Mouse (Mus musculus) mouse trophoblast stem cell (cell line): Measurements from ENCODE around the gene Gpr137.

Experiments used
- in situ Hi-C, 2 experiments: fragments of 300-500 bp; cut with MseI, MboI; formaldehyde crosslinking; loops; 2 replicates in 1 of 2; 3 replicates in 1 of 2; pipeline ENCODE4 v1.15.1; 2025

Gpr137 gene

GRCm38 (mm10) chr19:6941372-6942248 is 670 bp downstream of the Gpr137 start, which contains the start of gene Bad:
Gene Bad, plus strand, starts transcription at chr19:6941861.
- in situ Hi-C loops = no loop called here

- in situ Hi-C loops = no loop called here
Measured at GRCm38 (mm10) chr19:6940396-6941351, 1.6 kb downstream of the Gpr137 start.

GRCm38 (mm10) chr19:6939106-6940002 is 2.9 kb downstream of the Gpr137 start:
- in situ Hi-C loops = no loop called here

DNA sequence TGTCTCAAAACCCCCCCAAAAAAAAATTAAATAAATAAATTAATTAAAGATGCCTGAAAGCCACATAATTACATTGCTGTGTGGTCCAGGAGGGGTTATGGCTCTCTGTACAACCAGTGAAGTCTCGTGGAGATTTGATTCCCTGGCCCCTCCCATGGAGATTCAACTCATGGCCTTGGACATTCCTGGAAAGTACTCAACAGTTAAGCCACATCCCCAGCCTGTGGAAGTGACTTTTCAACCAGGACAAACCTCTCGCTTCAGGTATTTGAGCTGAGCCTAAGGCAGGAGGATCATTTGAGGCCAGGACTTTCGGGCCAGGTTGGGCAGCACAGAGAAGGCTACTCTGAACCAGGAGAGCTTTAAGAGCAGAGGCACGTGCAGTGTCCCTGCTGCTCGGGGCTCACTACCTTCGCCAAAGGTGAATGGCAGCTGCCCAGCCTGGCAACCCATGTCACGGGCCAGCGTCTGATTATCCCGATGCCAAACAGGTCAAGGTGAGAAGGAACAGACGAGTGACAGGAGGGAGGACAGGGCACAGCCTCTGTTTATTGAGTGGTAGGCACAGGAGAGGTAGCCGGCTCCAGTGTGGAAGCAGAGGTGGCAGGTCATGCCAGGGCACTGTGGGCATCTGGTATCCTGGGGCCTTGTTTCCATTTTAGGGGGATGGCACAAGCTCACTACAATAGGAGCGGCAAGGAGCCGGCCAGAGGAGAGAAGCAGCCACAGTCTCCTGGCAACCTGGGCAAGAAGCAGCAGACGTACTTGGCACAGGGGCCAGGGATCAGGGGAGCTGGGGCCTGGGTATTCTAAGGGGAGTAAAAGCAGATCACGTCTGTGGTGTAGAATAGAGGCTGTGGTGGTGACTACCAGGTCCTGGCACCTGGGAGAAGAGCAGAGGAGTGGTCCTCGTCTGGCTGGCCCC is 4.5 kb downstream of the Gpr137 start:
- in situ Hi-C loops = no loop called here

DNA sequence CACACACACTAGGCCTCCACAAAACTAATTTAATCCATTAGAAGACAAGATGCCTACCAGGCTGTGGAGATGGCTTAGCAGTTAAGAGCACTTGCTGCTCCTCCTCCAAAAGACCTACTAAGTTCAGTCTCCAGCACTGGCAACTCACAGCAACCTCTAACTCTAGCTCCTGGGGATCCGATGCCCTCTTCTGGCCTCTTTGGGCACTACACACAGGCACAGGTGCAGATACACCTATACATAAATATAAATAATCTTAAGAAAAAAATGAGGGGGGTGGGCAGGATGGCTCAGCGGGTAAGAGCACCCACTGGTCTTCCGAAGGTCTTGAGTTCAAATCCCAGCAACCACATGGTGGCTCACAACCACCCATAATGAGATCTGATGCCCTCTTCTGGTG is 6.0 kb downstream of the Gpr137 start:
- in situ Hi-C loops = no loop called here

DNA sequence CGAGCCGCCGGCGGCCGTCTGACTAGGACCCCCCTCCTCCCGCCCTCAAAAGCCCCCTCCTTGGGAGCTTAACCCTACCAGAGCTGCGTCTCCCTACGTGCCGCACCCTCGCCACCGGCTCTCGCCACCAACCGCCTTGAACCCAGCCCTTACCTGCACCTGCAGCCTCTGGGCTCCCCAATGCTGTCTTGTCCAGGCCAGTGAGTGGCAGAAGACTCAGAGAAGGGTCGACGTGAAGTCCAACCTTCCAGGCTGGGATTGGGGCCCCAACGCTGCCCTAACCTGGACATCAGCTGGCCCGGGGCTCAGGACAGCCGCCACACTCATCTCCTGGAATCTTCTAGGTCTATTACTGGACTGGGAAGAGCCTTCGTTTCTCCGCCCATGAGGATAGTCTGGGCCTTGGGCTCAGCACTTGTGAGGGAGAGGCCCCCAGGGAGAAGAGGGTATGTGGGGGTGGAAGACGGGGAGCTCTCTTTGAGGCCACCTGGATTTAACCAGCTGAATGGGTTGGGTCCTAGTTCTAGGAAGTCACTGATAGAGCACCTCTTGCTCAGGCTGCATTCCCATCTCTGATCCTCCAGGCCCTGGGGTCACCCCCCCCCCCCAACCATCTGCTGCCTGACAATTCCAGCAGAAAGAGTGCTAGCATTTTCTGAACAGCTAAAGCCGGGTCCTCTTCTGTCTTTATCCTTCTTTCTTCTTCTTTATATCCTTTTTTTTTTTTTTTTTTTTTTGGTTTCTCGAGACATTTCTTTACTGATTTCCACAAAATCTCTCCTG is 7.9 kb downstream of the Gpr137 start, which contains the start of gene Kcnk4:
TSS of gene Kcnk4 (minus strand) at position 321 of the 783 bp plus-strand sequence.
- in situ Hi-C loops = no loop called here

DNA sequence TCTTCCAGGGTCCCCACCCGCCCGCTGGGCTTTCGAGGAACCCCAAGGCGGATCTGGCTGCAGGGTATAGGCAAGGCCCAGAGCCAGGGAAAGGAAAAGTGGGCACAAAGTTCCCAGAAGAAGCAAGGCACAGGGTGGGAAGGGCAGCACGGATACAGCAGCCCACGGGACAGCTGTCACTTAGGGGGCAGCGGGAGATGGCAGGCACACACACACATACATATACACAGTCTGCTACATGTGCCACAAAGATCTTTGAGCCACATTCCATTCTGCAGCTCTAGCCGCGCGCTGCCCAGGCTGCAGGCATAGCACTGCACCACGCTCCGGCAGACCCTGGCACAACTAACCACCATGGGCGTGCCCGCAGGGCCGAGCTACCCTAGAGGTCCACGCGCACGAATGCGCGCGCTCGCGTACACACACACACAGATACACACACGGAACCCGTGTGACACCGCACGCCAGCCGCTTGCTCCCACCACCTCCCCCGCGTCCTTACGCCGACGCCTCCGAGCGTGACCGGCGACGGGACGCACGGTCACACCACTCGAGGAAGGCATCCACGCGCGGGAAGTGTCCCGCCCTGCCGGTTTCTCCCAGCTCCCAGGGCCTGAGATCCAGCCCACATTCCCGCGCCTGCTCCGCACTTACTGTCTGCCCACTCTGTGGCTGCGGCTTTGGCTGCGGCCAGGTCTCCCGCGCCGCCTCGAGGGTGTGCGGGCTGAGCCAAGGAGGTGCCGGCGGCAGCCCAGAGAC is 8.7 kb downstream of the Gpr137 start:
- in situ Hi-C loops = no loop called here

GRCm38 (mm10) chr19:6933102-6933435 is 9.2 kb downstream of the Gpr137 start:
- in situ Hi-C loops = no loop called here

DNA sequence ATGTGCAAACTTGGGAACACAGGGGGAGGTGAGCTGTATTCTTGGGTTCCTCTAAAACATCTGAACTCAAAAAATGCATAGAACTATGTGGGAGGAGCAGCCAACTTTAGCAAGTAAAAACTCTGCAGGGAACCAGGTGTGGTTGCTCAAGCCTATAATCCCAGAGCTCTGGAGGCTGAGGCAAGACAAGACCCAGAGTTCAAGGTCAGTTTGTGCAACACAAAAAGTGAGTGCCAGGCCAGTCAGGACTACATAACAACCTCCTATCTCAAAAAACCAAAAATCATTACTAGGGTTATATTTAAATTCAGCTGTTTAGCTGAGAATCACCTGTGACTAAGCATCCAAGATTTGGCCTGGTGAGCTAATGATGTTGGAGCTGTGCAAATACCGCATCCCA is 10.3 kb downstream of the Gpr137 start:
- in situ Hi-C loops = no loop called here

DNA sequence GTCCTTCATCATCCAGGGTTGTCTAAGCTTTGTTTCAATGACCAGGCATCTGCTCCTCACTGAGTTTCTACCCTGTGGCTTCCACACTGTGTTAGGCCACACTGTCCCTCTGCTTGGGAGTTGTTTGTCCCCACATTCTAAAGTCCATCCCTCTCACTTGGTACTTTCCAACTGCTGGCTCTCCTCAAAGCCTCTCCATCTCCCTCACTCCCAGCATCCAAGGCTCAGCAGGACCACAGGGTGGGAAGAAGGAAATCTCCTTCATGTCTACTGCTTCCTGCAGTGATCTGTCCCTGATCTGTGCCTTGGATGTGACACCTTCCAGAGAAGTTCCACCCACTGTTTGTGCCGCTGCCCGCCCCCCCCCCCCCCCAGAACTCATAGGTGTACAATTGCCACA is 11.3 kb downstream of the Gpr137 start:
- in situ Hi-C loops = no loop called here

- in situ Hi-C loops = no loop called here
Measured at GRCm38 (mm10) chr19:6928080-6928479, 14.2 kb downstream of the Gpr137 start.

DNA sequence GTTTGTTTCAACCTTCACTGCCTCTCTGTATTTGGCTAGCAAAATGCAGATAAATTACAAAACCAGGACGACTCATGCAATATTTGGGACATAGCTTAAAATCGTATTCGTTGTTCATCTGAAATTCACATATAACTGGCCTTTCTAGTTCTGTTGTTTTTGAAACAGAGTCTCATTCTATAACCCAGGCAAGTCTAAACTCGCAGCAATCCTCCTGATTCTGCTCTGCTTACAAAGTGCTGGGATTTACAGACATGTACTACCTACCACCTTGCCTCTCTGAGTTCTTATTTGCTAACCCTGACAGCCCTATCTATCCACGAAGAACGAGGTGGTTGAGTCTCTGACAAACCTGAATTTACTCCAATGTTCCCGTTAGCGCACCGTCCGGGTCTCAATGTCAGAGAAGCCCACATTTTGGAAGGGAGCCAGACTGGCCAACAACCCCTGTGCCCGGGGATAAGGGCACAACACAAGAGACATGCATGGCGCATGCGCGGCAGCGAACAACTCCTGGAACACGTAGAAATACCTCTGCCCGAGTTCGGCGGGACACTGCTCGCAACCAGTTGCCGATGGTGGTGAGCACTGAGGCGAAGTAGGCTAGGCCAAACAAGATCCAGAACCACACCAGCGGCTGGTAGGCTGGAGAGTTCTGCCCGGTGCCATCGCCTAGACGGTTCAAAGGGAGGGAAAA is 15.6 kb downstream of the Gpr137 start:
- in situ Hi-C loops = no loop called here

- in situ Hi-C loops = no loop called here
Measured at GRCm38 (mm10) chr19:6925611-6926329, 16.5 kb downstream of the Gpr137 start.

DNA sequence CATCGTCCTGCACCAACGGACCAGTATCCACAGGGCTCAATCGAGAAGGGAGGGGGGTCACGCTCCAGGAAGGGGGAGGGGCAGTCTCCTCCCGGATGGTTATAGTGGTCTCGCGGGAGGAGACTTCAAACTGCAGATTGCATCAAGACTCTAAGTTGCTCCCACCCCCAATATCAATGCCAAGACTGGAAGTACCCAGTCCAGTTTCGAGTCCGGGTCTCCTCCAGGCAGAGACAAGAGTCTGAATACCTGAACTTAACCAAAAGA is 17.0 kb downstream of the Gpr137 start, which contains the start of gene Catsperz:
TSS of gene Catsperz (minus strand) at position 74 of the 267 bp plus-strand sequence.
- in situ Hi-C loops = no loop called here

DNA sequence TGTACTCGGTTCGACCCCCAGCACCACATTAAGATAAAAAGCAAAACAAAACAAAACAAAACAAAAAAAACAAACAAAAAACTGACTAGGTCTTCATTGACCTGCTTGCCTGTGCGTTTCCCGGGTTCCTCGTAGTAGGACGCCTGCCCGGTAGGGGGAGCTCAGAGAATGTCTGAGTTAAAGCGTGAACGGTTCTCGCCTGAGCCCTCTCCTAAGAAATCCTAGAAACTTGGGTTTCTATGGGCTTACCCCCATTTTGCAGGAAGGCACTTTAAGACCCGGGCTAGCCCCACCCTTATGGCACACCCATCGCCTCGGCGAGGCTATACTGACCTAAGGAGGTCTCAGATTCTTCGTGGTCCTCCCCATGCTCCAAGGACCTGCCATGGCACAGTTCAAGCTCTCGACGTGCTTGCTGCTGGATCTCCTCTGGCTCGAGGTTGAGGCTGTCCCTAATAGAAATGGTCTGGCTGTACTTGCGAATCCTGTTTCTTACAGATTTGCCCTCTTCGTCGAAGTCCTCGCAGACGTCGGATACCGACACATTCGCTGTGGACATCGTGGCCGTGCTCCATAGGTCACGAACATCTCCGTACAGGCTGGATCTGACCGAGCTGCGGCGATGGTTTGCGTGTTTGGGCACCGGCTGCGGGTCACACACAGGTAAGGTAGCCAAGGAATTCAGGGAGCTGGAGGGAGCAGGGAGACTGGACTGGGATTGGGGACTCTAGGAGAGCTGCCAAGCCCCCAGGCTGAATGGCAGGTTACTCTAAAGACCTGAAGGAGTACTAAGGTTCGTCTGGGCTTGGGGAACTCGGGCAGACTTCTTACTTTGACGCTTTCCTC is 17.6 kb downstream of the Gpr137 start:
- in situ Hi-C loops = no loop called here

DNA sequence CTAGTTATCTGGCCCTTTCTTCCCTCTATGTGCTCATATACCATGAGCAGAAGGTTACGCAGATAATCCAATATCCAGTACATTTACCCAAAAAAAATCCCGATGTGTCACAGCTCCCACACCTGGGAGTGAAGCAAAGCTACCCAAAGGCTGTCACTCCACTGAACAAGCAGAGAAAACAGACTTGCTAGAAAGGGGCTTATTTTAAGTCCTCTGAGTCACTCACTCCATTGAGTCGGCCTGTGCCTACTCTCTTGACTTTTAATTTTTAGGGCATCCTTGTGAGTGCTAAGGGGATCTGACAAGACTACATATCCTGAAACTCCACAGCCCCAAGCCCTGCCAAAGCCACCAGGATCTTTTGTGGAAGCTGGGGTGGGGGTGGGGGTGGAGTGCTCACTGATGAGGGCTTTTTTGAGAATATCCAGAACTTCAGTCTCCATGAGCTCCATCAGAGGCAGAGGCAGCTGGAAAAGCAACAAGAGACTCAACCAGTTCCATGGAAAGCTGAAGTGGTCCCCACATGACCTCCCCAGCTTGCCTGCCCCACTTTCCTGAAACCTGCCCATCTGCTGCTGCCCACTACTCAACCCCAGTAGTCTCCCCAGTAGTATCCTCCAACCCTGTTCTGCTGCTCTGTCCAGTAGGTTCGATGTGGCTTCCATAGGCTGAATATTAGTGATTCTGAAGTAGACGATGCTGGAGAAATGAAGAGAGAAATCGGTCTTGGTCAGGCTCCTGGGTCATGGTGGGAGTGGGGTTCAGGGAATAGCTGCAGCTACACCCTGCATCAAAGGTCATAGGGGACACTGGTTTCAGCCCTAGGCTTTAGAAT is 19.2 kb downstream of the Gpr137 start:
- in situ Hi-C loops = no loop called here
